Mouse (Mus musculus) CH12.LX (cell line): ENCODE data around the gene Nrgn. TPM values are rescaled to one million over a fixed set of nuclear protein-coding genes. Genes with fewer than 3 reads are reported as not detected.

Experiments
- DNase-seq: peaks from one replicate; pipeline ENCODE4 v3.0.0-alpha.2; 2013; ENCODE audit errors: extremely low read depth
- H3K27ac ChIP-seq: 2 replicates; pipeline ENCODE4 v1.5.1; 2012; ENCODE audit warnings: low read depth, mild to moderate bottlenecking, control low read depth, moderate library complexity; ENCODE audit not compliant: insufficient read depth
- H3K27me3 ChIP-seq: replicated peaks from 2 replicates; pipeline ENCODE3; 2012; ENCODE audit warnings: inconsistent platforms
- H3K36me3 ChIP-seq, 2 experiments: replicated peaks in 1 of 2; 2 replicates each; pipeline versions ENCODE3 to v1.6.1; 2012; ENCODE audit warnings: inconsistent platforms in 1 of 2, low read length in 1 of 2, mild to moderate bottlenecking in 1 of 2, mixed read lengths in 1 of 2, moderate library complexity in 1 of 2; ENCODE audit not compliant: control insufficient read depth in 1 of 2, insufficient read depth in 1 of 2
- H3K4me1 ChIP-seq, 2 experiments: 2 replicates each; pipeline ENCODE4 v1.6.1; 2012; ENCODE audit warnings: inconsistent platforms in 1 of 2, moderate library complexity in 1 of 2; ENCODE audit not compliant: insufficient read depth in 2 of 2, control insufficient read depth in 1 of 2
- H3K4me2 ChIP-seq: 2 replicates; pipeline ENCODE4 v1.6.1; 2012; ENCODE audit warnings: low read depth, mild to moderate bottlenecking, control low read depth; ENCODE audit not compliant: poor library complexity, insufficient read depth, severe bottlenecking
- H3K4me3 ChIP-seq, 3 experiments: fragments of 150-350 bp in 1 of 3; sonication (generic) in 1 of 3; replicated peaks in 1 of 3; 2 replicates each; pipeline versions ENCODE3 to v1.5.1; 2011 to 2012; ENCODE audit warnings: low read depth in 2 of 3, low read length in 2 of 3, mild to moderate bottlenecking in 2 of 3, moderate library complexity in 2 of 3, control low read depth in 1 of 3, improper control_type of control experiment in 1 of 3, inconsistent platforms in 1 of 3, mixed read lengths in 1 of 3; ENCODE audit not compliant: poor library complexity in 1 of 3
- H3K79me2 ChIP-seq: replicated peaks from 2 replicates; pipeline ENCODE4 v1.6.1; 2012; ENCODE audit warnings: mild to moderate bottlenecking, moderate library complexity; ENCODE audit not compliant: control insufficient read depth, poor library complexity, insufficient read depth, severe bottlenecking; ENCODE audit errors: extremely low read depth
- H3K9ac ChIP-seq: 2 replicates; pipeline ENCODE4 v1.6.1; 2012; ENCODE audit warnings: low read depth, mild to moderate bottlenecking, control low read depth, moderate library complexity; ENCODE audit not compliant: insufficient read depth
- H3K9me3 ChIP-seq: replicated peaks from 2 replicates; pipeline ENCODE3; 2012; ENCODE audit warnings: low read length, inconsistent platforms, mixed read lengths
- ETS1 ChIP-seq: conservative IDR thresholded peaks from 2 replicates; pipeline ENCODE4 v1.6.1; 2012; ENCODE audit warnings: low read depth, mild to moderate bottlenecking, inconsistent platforms, low read length, improper control_type of control experiment, moderate library complexity
- HCFC1 ChIP-seq: IDR thresholded peaks from 2 replicates; pipeline ENCODE4 v1.6.1; 2012; ENCODE audit warnings: low read depth, mild to moderate bottlenecking, inconsistent platforms, low read length, improper control_type of control experiment
- IRF4 ChIP-seq: IDR thresholded peaks from 2 replicates; pipeline ENCODE4 v1.6.1; 2014; ENCODE audit warnings: low read depth, mild to moderate bottlenecking, inconsistent platforms, low read length, improper control_type of control experiment
- JUN ChIP-seq: IDR thresholded peaks from 2 replicates; pipeline ENCODE4 v1.6.1; 2011; ENCODE audit warnings: low read depth, mild to moderate bottlenecking, low read length, improper control_type of control experiment, moderate library complexity; ENCODE audit not compliant: insufficient read depth
- JUND ChIP-seq: conservative IDR thresholded peaks from 2 replicates; pipeline ENCODE4 v1.6.1; 2011; ENCODE audit warnings: low read depth, low read length, improper control_type of control experiment
- KAT2A ChIP-seq: IDR thresholded peaks from 2 replicates; pipeline ENCODE4 v1.6.1; 2012; ENCODE audit warnings: low read length, improper control_type of control experiment, inconsistent platforms; ENCODE audit not compliant: insufficient replicate concordance
- MEF2A ChIP-seq: IDR thresholded peaks from 2 replicates; pipeline ENCODE4 v1.6.1; 2014; ENCODE audit warnings: low read depth, mild to moderate bottlenecking, inconsistent platforms, low read length, improper control_type of control experiment, borderline replicate concordance
- MXI1 ChIP-seq: IDR thresholded peaks from 2 replicates; pipeline ENCODE4 v1.6.1; 2011; ENCODE audit warnings: mild to moderate bottlenecking, low read depth, low read length, improper control_type of control experiment
- POLR2AphosphoS2 ChIP-seq: IDR thresholded peaks from 2 replicates; pipeline ENCODE4 v1.6.1; 2011; ENCODE audit warnings: low read depth, low read length, improper control_type of control experiment
- RAD21 ChIP-seq: IDR thresholded peaks from 2 replicates; pipeline ENCODE4 v1.6.1; 2011; ENCODE audit warnings: low read depth, mild to moderate bottlenecking, low read length, improper control_type of control experiment, moderate library complexity
- RCOR1 ChIP-seq: conservative IDR thresholded peaks from 2 replicates; pipeline ENCODE4 v1.6.1; 2012; ENCODE audit warnings: low read depth, mild to moderate bottlenecking, inconsistent platforms, low read length, improper control_type of control experiment
- SIN3A ChIP-seq: IDR thresholded peaks from 2 replicates; pipeline ENCODE4 v1.6.1; 2012; ENCODE audit warnings: low read length, improper control_type of control experiment, inconsistent platforms
- dilution Hi-C: fragments of 300-500 bp; cut with MboI; formaldehyde crosslinking; loops from 2 replicates; pipeline ENCODE4 v1.14.3; 2020; ENCODE audit warnings: low sequenced_read_pairs; ENCODE audit not compliant: extremely low pct_unique_long_range_greater_than_20kb, extremely low pct_ligation_motif_present
- in situ Hi-C: fragments of 300-500 bp; cut with MboI; formaldehyde crosslinking; loops from 3 replicates; pipeline ENCODE4 v1.14.3; 2019; ENCODE audit warnings: low sequenced_read_pairs, low pct_ligation_motif_present, low pct_unique_long_range_greater_than_20kb, mixed read lengths
- polyA plus RNA-seq: library from polyadenylated mRNA; unstranded; fragments of >175 nt; gene quantifications from 2 replicates; pipeline ENCODE4 v1.2.1, GENCODE M21; 2012; ENCODE audit warnings: low read depth; ENCODE audit not compliant: insufficient read length
- total RNA-seq, 2 experiments: library from RNA; depleted of rRNA; stranded (reverse); fragments of 300-350 nt in 1 of 2; fragments of >200 nt in 1 of 2; gene quantifications; 2 replicates each; pipeline ENCODE4 v1.2.3; 2012 to 2014

Gene Nrgn
- total and polyA plus RNA-seq, 3 experiments: 0.42 to 4.1 TPM; not detected in 1

DNA sequence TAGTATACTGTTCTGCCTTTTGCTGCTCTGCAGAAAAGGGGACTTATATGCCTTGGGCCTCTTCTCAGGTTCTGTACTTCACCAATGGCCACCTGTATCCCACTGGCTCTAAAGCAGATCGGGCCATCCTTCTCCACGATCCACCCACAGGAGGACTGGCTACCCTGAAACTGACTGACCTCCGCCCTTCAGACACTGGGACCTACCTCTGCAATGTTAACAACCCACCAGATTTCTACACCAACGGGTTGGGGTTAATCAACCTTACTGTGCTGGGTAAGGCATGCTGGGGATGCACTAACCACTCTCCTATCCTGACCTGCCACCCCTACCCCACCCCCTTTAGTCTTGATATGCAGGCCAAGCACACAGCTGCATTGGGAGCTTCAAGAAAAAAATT lies 12.5 kb downstream of the Nrgn start:
- in situ Hi-C loops: loop anchor here (10.0 kb wide), 2 partner anchors 85 to 115 kb away; no protein-coding TSS in a partner anchor
- H3K79me2 ChIP-seq: no peaks in the 10 kb centered on the region
- H3K27me3 ChIP-seq: no peaks in the 10 kb centered on the region
- no peak overlapping the region for H3K27ac ChIP-seq
- no peak overlapping the region for H3K4me3 ChIP-seq
- no peak for DNase-seq
- H3K9me3 ChIP-seq: no peaks in the 10 kb centered on the region
- H3K4me1 ChIP-seq: peaks cover under 1 to 15% of the 10 kb centered on the region in 2 experiments
- dilution Hi-C loops: no loop called here
- H3K36me3 ChIP-seq: no peaks in the 10 kb centered on the region
- no peak for TF ChIP-seq RCOR1
- no peak for TF ChIP-seq JUND
- no peak for TF ChIP-seq IRF4
- no peak for TF ChIP-seq HCFC1
- H3K4me2 ChIP-seq: no peak overlapping the region
- no peak overlapping the region for H3K9ac ChIP-seq

DNA sequence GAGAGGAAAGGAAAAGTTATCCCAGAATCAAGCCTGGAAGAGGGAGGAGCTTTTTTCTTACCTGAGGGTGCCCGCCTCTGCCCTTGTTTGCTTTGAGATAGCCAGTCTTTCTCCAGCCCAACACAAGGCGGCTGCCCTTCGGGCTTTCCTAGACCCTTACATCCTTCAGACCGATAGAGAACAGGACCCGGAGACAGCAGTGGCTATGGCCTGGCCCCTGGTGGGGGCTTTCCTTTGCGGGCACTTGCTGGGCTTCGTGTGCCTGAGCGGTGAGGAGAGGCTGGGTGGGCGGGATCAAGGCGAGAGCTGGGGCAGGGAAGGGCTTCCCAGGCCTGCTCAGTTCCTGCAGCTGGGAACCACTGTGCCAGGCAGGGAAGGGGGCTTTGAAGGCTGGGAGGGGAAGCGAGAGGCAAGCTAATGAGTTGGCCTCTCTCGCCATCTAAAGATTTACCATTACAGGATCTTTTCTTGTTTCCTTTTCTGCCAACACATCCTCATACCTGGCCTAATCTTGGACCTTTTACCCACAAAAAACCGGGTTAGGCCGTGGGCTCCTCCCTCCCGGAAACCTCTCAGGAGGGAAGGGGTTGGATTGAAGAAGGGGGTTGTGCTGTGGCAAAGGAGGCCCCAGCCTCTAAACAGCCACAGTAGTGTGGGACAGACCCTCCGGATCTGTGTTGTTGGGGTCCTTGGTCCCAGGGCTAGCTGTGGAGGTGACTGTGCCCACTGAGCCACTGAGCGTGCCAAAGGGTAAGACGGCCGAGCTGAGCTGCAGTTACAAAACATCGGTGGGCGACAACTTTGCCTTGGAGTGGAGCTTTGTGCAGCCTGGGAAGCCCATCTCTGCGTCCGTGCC lies 13.3 kb downstream of the Nrgn start, which contains the start of gene Vsig2:
Gene Vsig2, plus strand, starts transcription at position 86 of the 856 bp plus-strand sequence.
- Histone ChIP-seq H3K4me2 (no peak within 1 kb of the TSS), H3K27ac (no peak within 1 kb of the TSS), H3K9ac (no peak within 1 kb of the TSS), H3K79me2 (no peaks in the 10 kb centered on the region), H3K36me3 (no peaks in the 10 kb centered on the region), H3K27me3 (no peaks in the 10 kb centered on the region), H3K4me3 (no peak within 1 kb of the TSS), H3K4me1 (peaks cover 0 to 12% of the 10 kb centered on the region in 2 experiments; a peak in 2 of 4 replicates), H3K9me3 (no peaks in the 10 kb centered on the region)
- DNase-seq: no peak
- in situ Hi-C loops: loop anchor here (10.0 kb wide), 2 partner anchors 85 to 115 kb away; no protein-coding TSS in a partner anchor
- TF ChIP-seq SIN3A: no peak
- TF ChIP-seq KAT2A: no peak
- TF ChIP-seq JUND: no peak
- no peak for TF ChIP-seq MXI1
- no peak for TF ChIP-seq JUN
- no peak for TF ChIP-seq ETS1
- no peak for TF ChIP-seq RAD21
- no peak for TF ChIP-seq POLR2AphosphoS2
- no peak for TF ChIP-seq MEF2A
- dilution Hi-C loops: no loop called here
